Mouse (Mus musculus): ENCODE data around the gene Tent5c. TPM values are rescaled to one million over a fixed set of nuclear protein-coding genes. Genes with fewer than 3 reads are reported as not detected.

Tent5c gene
- polyA plus RNA-seq, 1 experiment = 248 TPM

DNA sequence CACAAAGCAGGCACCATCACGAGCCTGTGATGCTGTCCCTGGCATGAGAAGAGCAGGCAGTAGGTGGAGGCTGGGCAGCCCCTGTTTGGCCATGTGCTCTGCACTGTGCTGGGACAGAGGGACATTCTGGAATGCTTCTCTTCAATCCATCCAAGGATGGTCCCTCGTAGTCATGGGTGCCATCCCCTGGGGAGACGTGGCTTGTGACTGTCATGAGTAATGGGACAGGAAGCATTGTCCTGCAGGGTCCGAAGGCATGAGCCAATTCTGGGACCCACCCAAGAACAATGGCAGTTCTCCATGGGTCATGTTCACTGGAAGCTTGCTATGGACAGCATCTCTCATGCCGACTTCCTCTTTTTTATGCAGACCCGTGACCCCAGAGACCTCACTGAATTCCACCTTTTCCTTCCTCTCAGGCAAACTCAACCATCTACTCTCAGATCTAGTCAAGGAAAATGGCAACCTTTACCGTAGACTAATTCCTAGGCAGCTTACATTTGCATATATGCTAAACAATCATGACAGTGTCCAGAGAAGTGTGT lies 41.2 kb upstream of the Tent5c start:
- no peak overlapping the region for H3K4me3 ChIP-seq (ENCODE audit: control insufficient read depth, low read depth, low read length)
- no peaks in the 10 kb centered on the region for H3K27me3 ChIP-seq (ENCODE audit: control insufficient read depth, insufficient read depth, low read length)
- no peak overlapping the region for H3K27ac ChIP-seq (ENCODE audit: control insufficient read depth, insufficient read depth, low read depth, low read length)
- TF ChIP-seq POLR2A (IDR thresholded peaks at IDR 0.05; ENCODE audit: control insufficient read depth, low read depth, low read length) = no peak
- no peak for TF ChIP-seq CTCF (IDR thresholded peaks at IDR 0.05; ENCODE audit: control insufficient read depth, insufficient read depth, insufficient replicate concordance, low read depth, low read length)
- H3K36me3 ChIP-seq (ENCODE audit: control insufficient read depth, insufficient read depth, low read length) = no peaks in the 10 kb centered on the region
- H3K4me1 ChIP-seq (ENCODE audit: control insufficient read depth, insufficient read depth, low read length) = no peaks in the 10 kb centered on the region

GRCm38 (mm10) chr3:100522671-100523070 lies 33.5 kb upstream of the Tent5c start:
- no peaks in the 10 kb centered on the region for H3K27me3 ChIP-seq (ENCODE audit: control insufficient read depth, insufficient read depth, low read length)
- TF ChIP-seq POLR2A (IDR thresholded peaks at IDR 0.05; ENCODE audit: control insufficient read depth, low read depth, low read length) (no peak), CTCF (IDR thresholded peaks at IDR 0.05; ENCODE audit: control insufficient read depth, insufficient read depth, insufficient replicate concordance, low read depth, low read length) (no peak)
- H3K4me3 ChIP-seq (ENCODE audit: control insufficient read depth, low read depth, low read length) = no peak overlapping the region
- H3K36me3 ChIP-seq (ENCODE audit: control insufficient read depth, insufficient read depth, low read length) = no peaks in the 10 kb centered on the region
- H3K27ac ChIP-seq (ENCODE audit: control insufficient read depth, insufficient read depth, low read depth, low read length) = no peak overlapping the region
- no peaks in the 10 kb centered on the region for H3K4me1 ChIP-seq (ENCODE audit: control insufficient read depth, insufficient read depth, low read length)

GRCm38 (mm10) chr3:100521626-100522025 lies 32.5 kb upstream of the Tent5c start:
- TF ChIP-seq POLR2A (IDR thresholded peaks at IDR 0.05; ENCODE audit: control insufficient read depth, low read depth, low read length) = no peak
- TF ChIP-seq CTCF (IDR thresholded peaks at IDR 0.05; ENCODE audit: control insufficient read depth, insufficient read depth, insufficient replicate concordance, low read depth, low read length) = no peak
- Histone ChIP-seq H3K27me3 (ENCODE audit: control insufficient read depth, insufficient read depth, low read length) (no peaks in the 10 kb centered on the region), H3K27ac (ENCODE audit: control insufficient read depth, insufficient read depth, low read depth, low read length) (no peak overlapping the region), H3K4me1 (ENCODE audit: control insufficient read depth, insufficient read depth, low read length) (no peaks in the 10 kb centered on the region), H3K36me3 (ENCODE audit: control insufficient read depth, insufficient read depth, low read length) (no peaks in the 10 kb centered on the region), H3K4me3 (ENCODE audit: control insufficient read depth, low read depth, low read length) (no peak overlapping the region)

DNA sequence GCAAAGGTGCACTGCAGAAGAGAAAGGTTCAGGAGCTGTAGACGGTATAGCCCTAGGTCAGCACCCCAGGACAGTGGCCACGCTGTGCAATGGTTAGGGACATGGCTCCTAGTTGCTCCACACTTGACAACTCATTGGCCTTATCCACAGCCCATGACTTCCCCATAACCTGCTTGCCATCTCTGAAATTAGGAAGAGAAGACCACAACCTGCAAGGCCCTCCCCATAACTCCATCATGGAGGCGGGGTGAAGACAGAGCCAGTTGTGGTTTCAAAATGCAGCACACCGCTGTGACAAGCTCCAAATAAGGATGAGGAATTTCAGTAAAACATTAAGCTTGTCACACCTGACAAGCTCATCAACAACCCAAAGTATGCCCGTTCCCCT lies 26.6 kb upstream of the Tent5c start:
- no peaks in the 10 kb centered on the region for H3K36me3 ChIP-seq (ENCODE audit: control insufficient read depth, insufficient read depth, low read length)
- no peak overlapping the region for H3K27ac ChIP-seq (ENCODE audit: control insufficient read depth, insufficient read depth, low read depth, low read length)
- H3K4me3 ChIP-seq (ENCODE audit: control insufficient read depth, low read depth, low read length) = no peak overlapping the region
- TF ChIP-seq CTCF (IDR thresholded peaks at IDR 0.05; ENCODE audit: control insufficient read depth, insufficient read depth, insufficient replicate concordance, low read depth, low read length) = no peak
- TF ChIP-seq POLR2A (IDR thresholded peaks at IDR 0.05; ENCODE audit: control insufficient read depth, low read depth, low read length) = no peak
- no peaks in the 10 kb centered on the region for H3K27me3 ChIP-seq (ENCODE audit: control insufficient read depth, insufficient read depth, low read length)
- H3K4me1 ChIP-seq (ENCODE audit: control insufficient read depth, insufficient read depth, low read length) = no peaks in the 10 kb centered on the region

DNA sequence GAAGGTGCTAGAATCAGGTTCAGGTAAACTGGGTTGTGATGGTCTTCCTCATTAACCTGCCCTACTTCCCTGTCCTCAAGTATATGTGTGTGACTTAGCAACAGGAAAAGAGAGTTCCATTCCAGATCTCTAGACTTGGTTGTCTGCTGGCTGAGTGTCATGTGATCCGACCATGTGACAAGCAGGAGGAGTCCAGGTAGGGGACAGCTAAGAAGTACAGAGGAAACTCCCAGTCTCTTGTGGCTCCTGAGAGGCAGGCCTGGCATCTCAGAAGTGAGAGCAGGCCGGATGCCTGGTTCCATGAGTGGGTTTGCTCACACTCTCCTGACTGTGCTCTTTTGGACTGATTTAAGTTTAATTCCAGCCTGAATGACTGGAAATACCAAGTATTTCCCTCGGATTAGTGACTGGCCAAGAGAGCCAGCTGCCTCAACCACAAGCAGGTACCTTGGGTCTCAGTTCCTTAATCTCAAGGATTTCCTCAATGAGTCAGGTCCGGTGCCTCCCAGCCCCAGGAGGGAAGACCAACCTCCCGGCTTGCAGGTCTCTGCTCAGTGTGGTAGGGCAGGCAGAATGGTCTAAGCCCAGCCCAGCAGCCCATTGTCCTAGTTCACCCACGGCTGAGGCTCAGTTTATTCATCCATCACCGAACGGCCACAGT lies 26.1 kb upstream of the Tent5c start:
- no peaks in the 10 kb centered on the region for H3K36me3 ChIP-seq (ENCODE audit: control insufficient read depth, insufficient read depth, low read length)
- no peaks in the 10 kb centered on the region for H3K27me3 ChIP-seq (ENCODE audit: control insufficient read depth, insufficient read depth, low read length)
- H3K4me1 ChIP-seq (ENCODE audit: control insufficient read depth, insufficient read depth, low read length) = no peaks in the 10 kb centered on the region
- TF ChIP-seq POLR2A (IDR thresholded peaks at IDR 0.05; ENCODE audit: control insufficient read depth, low read depth, low read length) = no peak
- no peak overlapping the region for H3K27ac ChIP-seq (ENCODE audit: control insufficient read depth, insufficient read depth, low read depth, low read length)
- no peak overlapping the region for H3K4me3 ChIP-seq (ENCODE audit: control insufficient read depth, low read depth, low read length)

- Histone ChIP-seq H3K4me1 (ENCODE audit: control insufficient read depth, insufficient read depth, low read length) (no peaks in the 10 kb centered on the region), H3K36me3 (ENCODE audit: control insufficient read depth, insufficient read depth, low read length) (no peaks in the 10 kb centered on the region), H3K4me3 (ENCODE audit: control insufficient read depth, low read depth, low read length) (no peak overlapping the region), H3K27me3 (ENCODE audit: control insufficient read depth, insufficient read depth, low read length) (no peaks in the 10 kb centered on the region), H3K27ac (ENCODE audit: control insufficient read depth, insufficient read depth, low read depth, low read length) (no peak overlapping the region)
- TF ChIP-seq POLR2A (IDR thresholded peaks at IDR 0.05; ENCODE audit: control insufficient read depth, low read depth, low read length) (no peak), CTCF (IDR thresholded peaks at IDR 0.05; ENCODE audit: control insufficient read depth, insufficient read depth, insufficient replicate concordance, low read depth, low read length) (no peak)
Measured at GRCm38 (mm10) chr3:100507174-100507573, 18.1 kb upstream of the Tent5c start.

DNA sequence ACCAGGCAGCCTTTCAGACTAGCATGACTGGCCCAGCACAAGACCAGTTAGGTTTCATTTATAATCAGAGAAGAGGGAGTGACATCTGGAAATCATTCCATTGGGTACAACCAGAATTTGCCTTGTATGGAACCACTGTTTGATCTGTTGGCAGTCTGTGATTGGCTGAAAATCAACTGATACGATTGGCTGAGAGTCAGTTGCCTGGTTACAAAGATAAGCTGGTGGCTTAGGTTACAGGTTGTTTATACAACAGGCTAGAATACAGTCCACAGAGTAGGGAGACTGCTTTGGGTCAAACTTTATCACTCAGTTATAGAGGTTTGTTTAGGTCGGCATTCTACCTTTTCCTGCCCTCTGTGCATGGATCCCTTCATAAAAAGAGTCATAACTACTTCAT lies 17.6 kb upstream of the Tent5c start:
- Histone ChIP-seq H3K4me1 (ENCODE audit: control insufficient read depth, insufficient read depth, low read length) (no peaks in the 10 kb centered on the region), H3K36me3 (ENCODE audit: control insufficient read depth, insufficient read depth, low read length) (no peaks in the 10 kb centered on the region), H3K27me3 (ENCODE audit: control insufficient read depth, insufficient read depth, low read length) (no peaks in the 10 kb centered on the region), H3K27ac (ENCODE audit: control insufficient read depth, insufficient read depth, low read depth, low read length) (no peak overlapping the region), H3K4me3 (ENCODE audit: control insufficient read depth, low read depth, low read length) (no peak overlapping the region)
- TF ChIP-seq CTCF (IDR thresholded peaks at IDR 0.05; ENCODE audit: control insufficient read depth, insufficient read depth, insufficient replicate concordance, low read depth, low read length) = no peak
- TF ChIP-seq POLR2A (IDR thresholded peaks at IDR 0.05; ENCODE audit: control insufficient read depth, low read depth, low read length) = no peak
